Mouse (Mus musculus): ENCODE data around the gene Ccdc69. TPM values are rescaled to one million over a fixed set of nuclear protein-coding genes. Genes with fewer than 3 reads are reported as not detected.
A peak's percentile ranks its signal among the peaks of the same experiment; 100 is the strongest.

The Ccdc69 gene
- polyA plus RNA-seq, 1 experiment from 2014 or later, result 3.5 TPM

DNA sequence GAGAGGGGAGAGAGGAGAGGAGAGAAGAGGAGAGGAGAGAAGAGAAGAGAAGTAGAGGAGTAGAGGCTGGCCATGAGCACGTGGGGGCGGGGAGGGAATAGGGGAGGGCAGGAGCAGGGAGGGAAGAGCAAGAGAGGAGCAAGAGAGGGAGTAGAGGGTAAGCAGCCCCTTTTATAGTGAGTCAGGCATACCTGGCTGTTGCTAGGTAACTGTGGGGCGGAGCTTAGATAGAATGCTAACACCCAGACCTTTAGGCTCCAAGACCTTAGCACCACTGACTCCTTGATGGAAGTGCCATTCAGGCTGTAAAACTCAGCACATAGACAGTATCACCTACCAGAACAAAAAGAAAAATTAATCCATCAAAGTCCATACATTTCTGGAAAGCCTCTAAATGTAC lies 41.3 kb downstream of the Ccdc69 start:
- Histone ChIP-seq H3K27ac (ENCODE audit: low read depth, low read length) (no peak overlapping the region), H3K4me3 (ENCODE audit: low read depth, low read length) (no peak overlapping the region), H3K27me3 (replicated peaks; ENCODE audit: control insufficient read depth, insufficient read depth, low read length) (no peaks in the 10 kb centered on the region; the same call in 1 of the 2 replicates), H3K4me1 (replicated peaks; ENCODE audit: control insufficient read depth, insufficient read depth, low read length) (0 out of 2 replicates have a peak, but pooled peaks cover 8% of the 10 kb centered on the region), H3K4me2 (replicated peaks; ENCODE audit: low read depth) (no peak overlapping the region), H3K36me3 (ENCODE audit: control insufficient read depth, insufficient read depth) (no peaks in the 10 kb centered on the region), H3K9ac (ENCODE audit: low read depth, low read length) (no peak overlapping the region), H3K9me3 (ENCODE audit: control insufficient read depth) (no peaks in the 10 kb centered on the region)
- no peak for TF ChIP-seq CTCF (IDR thresholded peaks at IDR 0.05; ENCODE audit: low read depth)
- no peak for ATAC-seq
- WGBS, result 27% methylated on average over 3 of the region's 3 CpGs

DNA sequence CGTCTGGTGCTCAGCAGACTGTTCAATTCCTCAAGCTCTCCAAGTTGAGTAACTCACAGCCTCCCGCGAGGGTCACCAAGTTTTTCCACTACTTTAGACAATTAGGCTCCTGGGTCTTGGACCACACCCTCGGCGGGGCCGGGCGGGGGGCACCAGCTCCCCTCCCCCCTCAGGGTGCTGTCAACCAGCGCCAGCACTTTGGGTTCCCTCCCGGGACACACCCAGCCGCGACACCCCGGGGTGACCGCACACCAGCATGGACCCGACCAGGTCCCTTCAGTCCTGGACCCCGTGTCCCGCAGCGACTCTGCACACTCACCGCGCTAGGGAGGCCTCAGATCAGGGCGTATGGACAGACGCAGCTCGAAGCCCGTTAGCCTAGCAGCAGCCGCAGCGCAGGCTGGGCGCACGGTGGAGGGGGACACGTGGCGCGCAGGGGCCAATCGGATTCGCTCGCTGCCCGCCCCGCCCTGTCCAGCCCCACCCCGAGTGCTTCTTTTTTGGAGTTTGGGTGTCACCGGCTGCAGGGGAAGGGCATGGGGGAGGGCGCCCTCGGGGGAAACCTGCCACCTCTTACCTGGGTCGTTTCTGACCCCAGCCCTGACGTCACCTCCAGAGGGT lies 44.8 kb downstream of the Ccdc69 start, which contains the start of gene Anxa6:
Anxa6 (minus strand) TSS at position 406 of the 621 bp plus-strand sequence.
- Histone ChIP-seq H3K9ac (ENCODE audit: low read depth, low read length) (peak within 1 kb of the TSS; percentile 62), H3K9me3 (ENCODE audit: control insufficient read depth) (no peaks in the 10 kb centered on the region), H3K4me1 (replicated peaks; ENCODE audit: control insufficient read depth, insufficient read depth, low read length) (peaks cover 13% of the 10 kb centered on the region), H3K4me3 (ENCODE audit: low read depth, low read length) (peak within 1 kb of the TSS; percentile 59), H3K4me2 (replicated peaks; ENCODE audit: low read depth) (peak within 1 kb of the TSS; percentile 82), H3K36me3 (ENCODE audit: control insufficient read depth, insufficient read depth) (no peaks in the 10 kb centered on the region), H3K27me3 (replicated peaks; ENCODE audit: control insufficient read depth, insufficient read depth, low read length) (no peaks in the 10 kb centered on the region; the same call in 1 of the 2 replicates), H3K27ac (ENCODE audit: low read depth, low read length) (peak within 1 kb of the TSS; percentile 58)
- ATAC-seq, result peak; percentile 82
- TF ChIP-seq CTCF (IDR thresholded peaks at IDR 0.05; ENCODE audit: low read depth), result no peak
- under 1% methylated on average over 38 of the region's 41 CpGs for WGBS

DNA sequence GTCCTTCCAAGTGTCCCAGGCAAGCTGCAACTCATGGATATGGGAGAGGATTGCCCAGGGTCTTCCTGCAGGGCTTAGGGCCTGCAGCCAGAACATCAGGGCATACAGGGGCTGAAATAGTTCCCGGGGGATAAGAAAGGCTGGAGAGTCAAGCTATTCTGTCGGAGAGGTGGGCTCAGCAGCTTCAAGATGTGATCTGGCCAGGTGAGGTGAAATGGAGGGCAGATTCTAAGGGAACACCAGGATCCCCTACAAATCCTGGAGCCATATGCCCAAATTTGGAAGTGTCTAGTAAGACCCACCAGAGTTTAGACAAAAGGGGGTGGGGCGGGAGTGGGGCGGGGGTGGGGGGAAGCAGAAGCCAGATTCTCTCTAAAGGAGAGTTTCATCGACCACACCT lies 45.6 kb downstream of the Ccdc69 start:
- Histone ChIP-seq H3K9ac (ENCODE audit: low read depth, low read length) (peak overlapping the region; percentile 62), H3K4me1 (replicated peaks; ENCODE audit: control insufficient read depth, insufficient read depth, low read length) (peaks cover 17% of the 10 kb centered on the region), H3K27me3 (replicated peaks; ENCODE audit: control insufficient read depth, insufficient read depth, low read length) (no peaks in the 10 kb centered on the region; the same call in 1 of the 2 replicates), H3K9me3 (ENCODE audit: control insufficient read depth) (no peaks in the 10 kb centered on the region), H3K4me2 (replicated peaks; ENCODE audit: low read depth) (peak overlapping the region; percentile 82), H3K36me3 (ENCODE audit: control insufficient read depth, insufficient read depth) (no peaks in the 10 kb centered on the region), H3K4me3 (ENCODE audit: low read depth, low read length) (peak overlapping the region; percentile 59), H3K27ac (ENCODE audit: low read depth, low read length) (peak overlapping the region; percentile 58)
- TF ChIP-seq CTCF (IDR thresholded peaks at IDR 0.05; ENCODE audit: low read depth), result no peak
- ATAC-seq, result no peak
- WGBS, result 17% methylated on average over 5 of the region's 5 CpGs

GRCm38 (mm10) chr11:55031991-55032280 lies 46.0 kb downstream of the Ccdc69 start:
- Histone ChIP-seq H3K27me3 (replicated peaks; ENCODE audit: control insufficient read depth, insufficient read depth, low read length) (no peaks in the 10 kb centered on the region; the same call in 1 of the 2 replicates), H3K36me3 (ENCODE audit: control insufficient read depth, insufficient read depth) (no peaks in the 10 kb centered on the region), H3K4me3 (ENCODE audit: low read depth, low read length) (peak overlapping the region; percentile 59), H3K27ac (ENCODE audit: low read depth, low read length) (peak overlapping the region; percentile 58), H3K9ac (ENCODE audit: low read depth, low read length) (no peak overlapping the region), H3K4me2 (replicated peaks; ENCODE audit: low read depth) (peak overlapping the region; percentile 82), H3K4me1 (replicated peaks; ENCODE audit: control insufficient read depth, insufficient read depth, low read length) (peaks cover 17% of the 10 kb centered on the region), H3K9me3 (ENCODE audit: control insufficient read depth) (no peaks in the 10 kb centered on the region)
- 53% methylated on average over 1 of the region's 4 CpGs for WGBS
- no peak for ATAC-seq
- TF ChIP-seq CTCF (IDR thresholded peaks at IDR 0.05; ENCODE audit: low read depth), result no peak

GRCm38 (mm10) chr11:55031211-55031990 lies 46.5 kb downstream of the Ccdc69 start:
- H3K27ac ChIP-seq (ENCODE audit: low read depth, low read length), result peak overlapping the region; percentile 58; the same call in 1 of the 2 replicates
- H3K4me3 ChIP-seq (ENCODE audit: low read depth, low read length), result peak overlapping the region; percentile 59
- no peaks in the 10 kb centered on the region; the same call in 1 of the 2 replicates for H3K27me3 ChIP-seq (replicated peaks; ENCODE audit: control insufficient read depth, insufficient read depth, low read length)
- TF ChIP-seq CTCF (IDR thresholded peaks at IDR 0.05; ENCODE audit: low read depth), result no peak
- 25% methylated on average over 10 of the region's 10 CpGs for WGBS
- H3K4me2 ChIP-seq (replicated peaks; ENCODE audit: low read depth), result peak overlapping the region; percentile 82
- no peak for ATAC-seq
- H3K4me1 ChIP-seq (replicated peaks; ENCODE audit: control insufficient read depth, insufficient read depth, low read length), result peaks cover 17% of the 10 kb centered on the region
- H3K9me3 ChIP-seq (ENCODE audit: control insufficient read depth), result no peaks in the 10 kb centered on the region
- H3K9ac ChIP-seq (ENCODE audit: low read depth, low read length), result no peak overlapping the region
- peaks cover 1% of the 10 kb centered on the region; the same call in 1 of the 2 replicates for H3K36me3 ChIP-seq (ENCODE audit: control insufficient read depth, insufficient read depth)

DNA sequence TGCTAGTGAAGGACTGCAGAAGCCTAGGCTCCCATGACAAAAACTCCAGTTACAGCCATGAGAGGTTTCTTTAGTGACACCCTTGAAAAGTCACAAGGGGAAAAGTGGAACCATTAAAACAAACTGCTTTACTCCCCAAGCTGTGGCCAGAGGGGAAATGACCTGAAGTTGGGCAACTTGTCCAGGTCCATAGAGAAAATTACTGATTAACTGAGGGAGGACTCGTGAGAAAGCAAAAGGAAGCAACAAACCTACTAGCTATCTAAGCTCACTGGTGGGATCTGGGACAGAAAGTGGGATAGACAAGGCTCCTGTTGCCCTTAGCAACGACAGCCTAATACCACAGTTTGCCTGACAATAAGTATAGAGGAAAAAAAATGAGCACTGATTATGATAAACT lies 49.4 kb downstream of the Ccdc69 start:
- Histone ChIP-seq H3K4me3 (ENCODE audit: low read depth, low read length) (no peak overlapping the region), H3K36me3 (ENCODE audit: control insufficient read depth, insufficient read depth) (peaks cover 4% of the 10 kb centered on the region; the same call in 1 of the 2 replicates), H3K9me3 (ENCODE audit: control insufficient read depth) (no peaks in the 10 kb centered on the region), H3K9ac (ENCODE audit: low read depth, low read length) (no peak overlapping the region), H3K4me2 (replicated peaks; ENCODE audit: low read depth) (no peak overlapping the region), H3K27ac (ENCODE audit: low read depth, low read length) (no peak overlapping the region), H3K4me1 (replicated peaks; ENCODE audit: control insufficient read depth, insufficient read depth, low read length) (peaks cover 26% of the 10 kb centered on the region), H3K27me3 (replicated peaks; ENCODE audit: control insufficient read depth, insufficient read depth, low read length) (no peaks in the 10 kb centered on the region; the same call in 1 of the 2 replicates)
- no peak for ATAC-seq
- WGBS, result 45% methylated on average over 2 of the region's 2 CpGs
- no peak for TF ChIP-seq CTCF (IDR thresholded peaks at IDR 0.05; ENCODE audit: low read depth)

Measured in intestine, postnatal 0 days (tissue).